Mouse (Mus musculus): ENCODE results near the gene Cmss1. TPM values are rescaled to one million over a fixed set of nuclear protein-coding genes. Genes with fewer than 3 reads are reported as not detected.

The Cmss1 gene
- polyA plus RNA-seq, 1 experiment from 2014 or later: 38.8 TPM

- Histone ChIP-seq H3K4me1 (replicated peaks; ENCODE audit: control insufficient read depth, insufficient read depth, low read length) (no peaks in the 10 kb centered on the region), H3K27ac (no peak overlapping the region), H3K27me3 (ENCODE audit: control insufficient read depth, insufficient read depth, low read length) (no peaks in the 10 kb centered on the region), H3K36me3 (replicated peaks; ENCODE audit: control insufficient read depth, insufficient read depth) (no peaks in the 10 kb centered on the region), H3K9ac (no peak overlapping the region), H3K4me2 (replicated peaks) (no peak overlapping the region), H3K9me3 (ENCODE audit: control insufficient read depth, low read length) (no peaks in the 10 kb centered on the region), H3K4me3 (replicated peaks; ENCODE audit: low read length) (no peak overlapping the region)
- DNase-seq (ENCODE audit: low spot score) (no peak), ATAC-seq (ENCODE audit: low FRiP score) (no peak)
- 78% methylated on average over 7 of the region's 7 CpGs for WGBS
Observed at GRCm38 (mm10) chr16:57319284-57320124, 287.2 kb downstream of the Cmss1 start.

GRCm38 (mm10) chr16:57318637-57319125 lies 288.0 kb downstream of the Cmss1 start:
- Histone ChIP-seq H3K4me2 (replicated peaks) (no peak overlapping the region), H3K36me3 (replicated peaks; ENCODE audit: control insufficient read depth, insufficient read depth) (no peaks in the 10 kb centered on the region), H3K9ac (no peak overlapping the region), H3K4me3 (replicated peaks; ENCODE audit: low read length) (no peak overlapping the region), H3K27me3 (ENCODE audit: control insufficient read depth, insufficient read depth, low read length) (no peaks in the 10 kb centered on the region), H3K9me3 (ENCODE audit: control insufficient read depth, low read length) (no peaks in the 10 kb centered on the region), H3K4me1 (replicated peaks; ENCODE audit: control insufficient read depth, insufficient read depth, low read length) (no peaks in the 10 kb centered on the region), H3K27ac (no peak overlapping the region)
- no peak for ATAC-seq (ENCODE audit: low FRiP score)
- DNase-seq (ENCODE audit: low spot score): no peak
- WGBS: 87% methylated on average over 8 of the region's 8 CpGs

- Histone ChIP-seq H3K4me2 (replicated peaks) (no peak overlapping the region), H3K27ac (no peak overlapping the region), H3K36me3 (replicated peaks; ENCODE audit: control insufficient read depth, insufficient read depth) (no peaks in the 10 kb centered on the region), H3K27me3 (ENCODE audit: control insufficient read depth, insufficient read depth, low read length) (no peaks in the 10 kb centered on the region), H3K9me3 (ENCODE audit: control insufficient read depth, low read length) (no peaks in the 10 kb centered on the region), H3K4me3 (replicated peaks; ENCODE audit: low read length) (no peak overlapping the region), H3K9ac (no peak overlapping the region), H3K4me1 (replicated peaks; ENCODE audit: control insufficient read depth, insufficient read depth, low read length) (no peaks in the 10 kb centered on the region)
- WGBS: 56% methylated on average over 13 of the region's 13 CpGs
- no peak for DNase-seq (ENCODE audit: low spot score)
- ATAC-seq (ENCODE audit: low FRiP score): no peak
Observed at GRCm38 (mm10) chr16:57317882-57318636, 288.6 kb downstream of the Cmss1 start.

DNA sequence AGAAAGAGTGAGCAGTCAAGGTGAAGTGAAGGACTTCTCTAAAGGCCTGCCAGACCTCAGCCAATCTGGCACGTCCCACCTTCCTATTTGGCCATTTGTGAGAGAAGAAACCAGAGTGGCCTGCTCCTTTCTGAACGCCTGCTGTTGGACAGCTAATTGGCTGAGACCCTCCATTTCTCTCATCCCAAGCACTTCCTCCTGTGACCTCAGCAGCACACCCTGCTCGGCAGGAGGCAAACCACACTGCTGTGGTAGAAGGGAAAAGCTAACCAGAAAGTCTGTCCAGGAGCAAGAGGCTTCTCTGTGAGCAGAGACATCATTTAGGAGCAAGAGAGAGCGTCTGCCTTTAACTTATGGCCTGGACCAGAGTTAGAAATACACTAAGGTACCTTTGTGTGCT lies 289.5 kb downstream of the Cmss1 start:
- Histone ChIP-seq H3K36me3 (replicated peaks; ENCODE audit: control insufficient read depth, insufficient read depth) (no peaks in the 10 kb centered on the region), H3K4me3 (replicated peaks; ENCODE audit: low read length) (no peak overlapping the region), H3K9me3 (ENCODE audit: control insufficient read depth, low read length) (no peaks in the 10 kb centered on the region), H3K9ac (no peak overlapping the region), H3K4me1 (replicated peaks; ENCODE audit: control insufficient read depth, insufficient read depth, low read length) (no peaks in the 10 kb centered on the region), H3K4me2 (replicated peaks) (no peak overlapping the region), H3K27me3 (ENCODE audit: control insufficient read depth, insufficient read depth, low read length) (no peaks in the 10 kb centered on the region), H3K27ac (no peak overlapping the region)
- 77% methylated on average over 4 of the region's 4 CpGs for WGBS
- no peak for ATAC-seq (ENCODE audit: low FRiP score)
- DNase-seq (ENCODE audit: low spot score): no peak

- no peak for ATAC-seq (ENCODE audit: low FRiP score)
- WGBS: 93% methylated on average over 9 of the region's 9 CpGs
Observed at GRCm38 (mm10) chr16:57315026-57315425, 291.6 kb downstream of the Cmss1 start.

DNA sequence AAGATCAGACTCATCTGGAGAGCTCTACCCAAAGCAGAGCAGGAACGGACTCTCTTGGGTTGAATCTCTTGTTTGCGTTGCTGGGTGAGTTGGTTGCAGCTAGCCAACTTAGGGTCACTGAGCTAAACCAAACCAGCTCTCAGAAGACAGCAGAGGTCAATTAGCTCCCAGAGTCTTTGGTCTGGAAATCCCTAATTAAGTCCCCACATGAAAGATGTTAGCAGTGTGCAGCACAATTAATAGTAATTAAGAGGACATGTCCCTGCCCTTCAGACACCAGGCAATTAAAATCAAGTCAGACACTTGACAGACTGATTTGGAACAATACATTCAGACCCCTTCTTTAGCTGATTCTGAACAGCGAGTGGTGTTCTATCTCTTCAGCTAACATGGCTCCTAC lies 292.4 kb downstream of the Cmss1 start:
- H3K4me2 ChIP-seq (replicated peaks): no peak overlapping the region
- no peak overlapping the region for H3K27ac ChIP-seq
- H3K9ac ChIP-seq: no peak overlapping the region
- no peaks in the 10 kb centered on the region for H3K4me1 ChIP-seq (replicated peaks; ENCODE audit: control insufficient read depth, insufficient read depth, low read length)
- no peaks in the 10 kb centered on the region for H3K9me3 ChIP-seq (ENCODE audit: control insufficient read depth, low read length)
- H3K36me3 ChIP-seq (replicated peaks; ENCODE audit: control insufficient read depth, insufficient read depth): no peaks in the 10 kb centered on the region
- DNase-seq (ENCODE audit: low spot score) (no peak), ATAC-seq (ENCODE audit: low FRiP score) (no peak)
- WGBS: 79% methylated on average over 3 of the region's 3 CpGs
- no peaks in the 10 kb centered on the region for H3K27me3 ChIP-seq (ENCODE audit: control insufficient read depth, insufficient read depth, low read length)
- no peak overlapping the region for H3K4me3 ChIP-seq (replicated peaks; ENCODE audit: low read length)

More at GRCm38 (mm10) chr16:57315026-57315425, 291.6 kb downstream of the Cmss1 start:
- no peaks in the 10 kb centered on the region for H3K4me1 ChIP-seq (replicated peaks; ENCODE audit: control insufficient read depth, insufficient read depth, low read length)
- H3K4me3 ChIP-seq (replicated peaks; ENCODE audit: low read length): no peak overlapping the region
- no peak overlapping the region for H3K27ac ChIP-seq
- H3K27me3 ChIP-seq (ENCODE audit: control insufficient read depth, insufficient read depth, low read length): no peaks in the 10 kb centered on the region
- no peaks in the 10 kb centered on the region for H3K9me3 ChIP-seq (ENCODE audit: control insufficient read depth, low read length)
- DNase-seq (ENCODE audit: low spot score): no peak
- no peak overlapping the region for H3K4me2 ChIP-seq (replicated peaks)
- no peak overlapping the region for H3K9ac ChIP-seq
- H3K36me3 ChIP-seq (replicated peaks; ENCODE audit: control insufficient read depth, insufficient read depth): no peaks in the 10 kb centered on the region

- H3K9me3 ChIP-seq (ENCODE audit: control insufficient read depth, low read length): no peaks in the 10 kb centered on the region
- no peak overlapping the region for H3K9ac ChIP-seq
Observed at GRCm38 (mm10) chr16:57313487-57313886, 293.2 kb downstream of the Cmss1 start.

GRCm38 (mm10) chr16:57312130-57312529 lies 294.5 kb downstream of the Cmss1 start:
- ATAC-seq (ENCODE audit: low FRiP score) (no peak), DNase-seq (ENCODE audit: low spot score) (no peak)
- H3K36me3 ChIP-seq (replicated peaks; ENCODE audit: control insufficient read depth, insufficient read depth): no peaks in the 10 kb centered on the region
- no peak overlapping the region for H3K9ac ChIP-seq
- no peaks in the 10 kb centered on the region for H3K9me3 ChIP-seq (ENCODE audit: control insufficient read depth, low read length)
- no peaks in the 10 kb centered on the region for H3K4me1 ChIP-seq (replicated peaks; ENCODE audit: control insufficient read depth, insufficient read depth, low read length)
- H3K27me3 ChIP-seq (ENCODE audit: control insufficient read depth, insufficient read depth, low read length): no peaks in the 10 kb centered on the region
- WGBS: 91% methylated on average over 2 of the region's 2 CpGs
- no peak overlapping the region for H3K4me2 ChIP-seq (replicated peaks)
- H3K27ac ChIP-seq: no peak overlapping the region
- no peak overlapping the region for H3K4me3 ChIP-seq (replicated peaks; ENCODE audit: low read length)

More at GRCm38 (mm10) chr16:57313487-57313886, 293.2 kb downstream of the Cmss1 start:
- ATAC-seq (ENCODE audit: low FRiP score) (no peak), DNase-seq (ENCODE audit: low spot score) (no peak)
- H3K27ac ChIP-seq: no peak overlapping the region
- 86% methylated on average over 3 of the region's 3 CpGs for WGBS
- no peaks in the 10 kb centered on the region for H3K4me1 ChIP-seq (replicated peaks; ENCODE audit: control insufficient read depth, insufficient read depth, low read length)
- H3K27me3 ChIP-seq (ENCODE audit: control insufficient read depth, insufficient read depth, low read length): no peaks in the 10 kb centered on the region
- H3K36me3 ChIP-seq (replicated peaks; ENCODE audit: control insufficient read depth, insufficient read depth): no peaks in the 10 kb centered on the region
- H3K4me2 ChIP-seq (replicated peaks): no peak overlapping the region
- H3K4me3 ChIP-seq (replicated peaks; ENCODE audit: low read length): no peak overlapping the region

GRCm38 (mm10) chr16:57305463-57305862 lies 301.2 kb downstream of the Cmss1 start:
- Histone ChIP-seq H3K4me1 (replicated peaks; ENCODE audit: control insufficient read depth, insufficient read depth, low read length) (no peaks in the 10 kb centered on the region), H3K4me3 (replicated peaks; ENCODE audit: low read length) (no peak overlapping the region), H3K36me3 (replicated peaks; ENCODE audit: control insufficient read depth, insufficient read depth) (no peaks in the 10 kb centered on the region), H3K9me3 (ENCODE audit: control insufficient read depth, low read length) (no peaks in the 10 kb centered on the region), H3K27me3 (ENCODE audit: control insufficient read depth, insufficient read depth, low read length) (no peaks in the 10 kb centered on the region), H3K9ac (no peak overlapping the region), H3K27ac (no peak overlapping the region), H3K4me2 (replicated peaks) (no peak overlapping the region)
- ATAC-seq (ENCODE audit: low FRiP score) (no peak), DNase-seq (ENCODE audit: low spot score) (no peak)
- WGBS: 88% methylated on average over 6 of the region's 6 CpGs

Data from hindbrain, embryonic 14.5 days (tissue).